Mouse (Mus musculus) lung, postnatal 0 days (tissue): ENCODE measurements around the gene Trappc6b. TPM values are rescaled to one million over a fixed set of nuclear protein-coding genes. Genes with fewer than 3 reads are reported as not detected.

Source experiments
- ATAC-seq: fragments of 200-750 bp; cut with Nextera tagmentation; 2 replicates; pipeline ENCODE4 v1.8.0; 2017; ENCODE audit warnings: moderate library complexity
- DNase-seq: peaks from one replicate; pipeline ENCODE4 v3.0.0-alpha.2; 2016; ENCODE audit warnings: low spot score
- H3K27ac ChIP-seq: fragments of 300-500 bp; sonication (generic); 2 replicates; pipeline ENCODE4 v1.5.1; 2014; ENCODE audit warnings: antibody characterized with exemption, mild to moderate bottlenecking, low read length, mixed read lengths
- H3K27me3 ChIP-seq: fragments of 300-500 bp; sonication (generic); replicated peaks from 2 replicates; pipeline ENCODE4 v1.6.1; 2014; ENCODE audit warnings: low read length, mixed read lengths; ENCODE audit not compliant: insufficient read depth
- H3K36me3 ChIP-seq: fragments of 300-500 bp; sonication (generic); 2 replicates; pipeline ENCODE4 v1.6.1; 2014; ENCODE audit warnings: low read length, mixed read lengths; ENCODE audit not compliant: insufficient read depth
- H3K4me1 ChIP-seq: fragments of 300-500 bp; sonication (generic); 2 replicates; pipeline ENCODE4 v1.6.1; 2014; ENCODE audit warnings: antibody characterized with exemption, low read depth, low read length, mixed read lengths; ENCODE audit not compliant: insufficient read depth
- H3K4me2 ChIP-seq: fragments of 300-500 bp; sonication (generic); replicated peaks from 2 replicates; pipeline ENCODE4 v1.6.1; 2014; ENCODE audit warnings: low read depth, mild to moderate bottlenecking, low read length, moderate library complexity, mixed read lengths
- H3K4me3 ChIP-seq: fragments of 300-500 bp; sonication (generic); 2 replicates; pipeline ENCODE4 v1.5.1; 2014; ENCODE audit warnings: low read depth, low read length
- H3K9ac ChIP-seq: fragments of 300-500 bp; sonication (generic); replicated peaks from 2 replicates; pipeline ENCODE4 v1.6.1; 2014; ENCODE audit warnings: low read depth, mild to moderate bottlenecking
- H3K9me3 ChIP-seq: fragments of 300-500 bp; sonication (generic); 2 replicates; pipeline ENCODE4 v1.6.1; 2016; ENCODE audit warnings: low read length, mixed read lengths
- CTCF ChIP-seq: IDR thresholded peaks from 2 replicates; pipeline ENCODE4 v1.5.1; 2016; ENCODE audit warnings: antibody characterized with exemption, mild to moderate bottlenecking
- EP300 ChIP-seq: IDR thresholded peaks from 2 replicates; pipeline ENCODE4 v1.6.1; 2016; ENCODE audit warnings: antibody characterized with exemption, mild to moderate bottlenecking, control low read depth
- WGBS: fragments of 180-500 bp; shearing (Covaris S2); extraction: QIAGEN DNeasy Blood & Tissue Kit; methylation state at CpG from one replicate; pipeline ENCODE4 v1.1.7; 2014; 5-methylcytosine and 5-hydroxymethylcytosine counted together
- polyA plus RNA-seq: library from polyadenylated mRNA; unstranded; fragments of >200 nt; fragmentation: Nextera tagmentation; extraction: Ambion mirVana; gene quantifications from 2 replicates; pipeline ENCODE4 v1.2.1, GENCODE M21; 2015

The Trappc6b gene
- polyA plus RNA-seq = 139 and 143 TPM in 2 replicates

- Histone ChIP-seq H3K27ac (peak within 1 kb of the TSS; percentile 96), H3K9ac (peak within 1 kb of the TSS; percentile 87), H3K4me2 (peak within 1 kb of the TSS; percentile 61), H3K36me3 (peaks cover 4% of the 10 kb centered on the region; the same call in 1 of the 2 replicates), H3K9me3 (no peaks in the 10 kb centered on the region), H3K27me3 (no peaks in the 10 kb centered on the region), H3K4me1 (peaks cover 5% of the 10 kb centered on the region; the same call in 1 of the 2 replicates), H3K4me3 (peak within 1 kb of the TSS; percentile 70)
- WGBS = under 1% methylated on average over 47 of the region's 49 CpGs
- TF ChIP-seq EP300 (no peak), CTCF (peak; percentile 44)
- ATAC-seq (peak; percentile 99), DNase-seq (peak; percentile 91)
Observed at GRCm38 (mm10) chr12:59060993-59061595, at the start of gene Trappc6b. Trappc6b (minus strand) TSS chr12:59061472.

- no peaks in the 10 kb centered on the region for H3K4me1 ChIP-seq
- no peak overlapping the region for H3K9ac ChIP-seq
- WGBS = 80% methylated on average over 4 of the region's 4 CpGs
- DNase-seq = no peak
- no peaks in the 10 kb centered on the region for H3K36me3 ChIP-seq
- H3K27me3 ChIP-seq = no peaks in the 10 kb centered on the region
- no peak for ATAC-seq
- no peaks in the 10 kb centered on the region for H3K9me3 ChIP-seq
- no peak for TF ChIP-seq EP300
- TF ChIP-seq CTCF = no peak
- H3K4me3 ChIP-seq = no peak overlapping the region
- no peak overlapping the region for H3K27ac ChIP-seq
- H3K4me2 ChIP-seq = no peak overlapping the region
Observed at GRCm38 (mm10) chr12:59107926-59108325, 46.7 kb upstream of the Trappc6b start.

GRCm38 (mm10) chr12:59106491-59106890, 45.2 kb upstream of the Trappc6b start:
- no peaks in the 10 kb centered on the region for H3K4me1 ChIP-seq
- H3K4me2 ChIP-seq = no peak overlapping the region
- H3K36me3 ChIP-seq = no peaks in the 10 kb centered on the region
- H3K9ac ChIP-seq = no peak overlapping the region
- DNase-seq (no peak), ATAC-seq (no peak)
- TF ChIP-seq EP300 (no peak), CTCF (no peak)
- H3K27ac ChIP-seq = no peak overlapping the region
- H3K27me3 ChIP-seq = no peaks in the 10 kb centered on the region
- no peaks in the 10 kb centered on the region for H3K9me3 ChIP-seq
- 89% methylated on average over 5 of the region's 5 CpGs for WGBS
- no peak overlapping the region for H3K4me3 ChIP-seq

- H3K27ac ChIP-seq = no peak overlapping the region
- H3K4me3 ChIP-seq = no peak overlapping the region
- H3K4me1 ChIP-seq = no peaks in the 10 kb centered on the region
- H3K36me3 ChIP-seq = no peaks in the 10 kb centered on the region
- H3K4me2 ChIP-seq = no peak overlapping the region
- no peaks in the 10 kb centered on the region for H3K9me3 ChIP-seq
- H3K9ac ChIP-seq = no peak overlapping the region
- TF ChIP-seq CTCF = no peak
- TF ChIP-seq EP300 = no peak
- WGBS = 70% methylated on average over 6 of the region's 6 CpGs
- H3K27me3 ChIP-seq = no peaks in the 10 kb centered on the region
- DNase-seq (no peak), ATAC-seq (no peak)
Observed at GRCm38 (mm10) chr12:59105914-59106313, 44.6 kb upstream of the Trappc6b start.

GRCm38 (mm10) chr12:59104771-59105170, 43.5 kb upstream of the Trappc6b start:
- 69% methylated on average over 5 of the region's 5 CpGs for WGBS
- H3K4me1 ChIP-seq = no peaks in the 10 kb centered on the region
- H3K9ac ChIP-seq = no peak overlapping the region
- no peaks in the 10 kb centered on the region for H3K9me3 ChIP-seq
- ATAC-seq (no peak), DNase-seq (no peak)
- no peak overlapping the region for H3K27ac ChIP-seq
- H3K36me3 ChIP-seq = no peaks in the 10 kb centered on the region
- H3K27me3 ChIP-seq = no peaks in the 10 kb centered on the region
- no peak for TF ChIP-seq EP300
- no peak for TF ChIP-seq CTCF
- no peak overlapping the region for H3K4me2 ChIP-seq
- no peak overlapping the region for H3K4me3 ChIP-seq

GRCm38 (mm10) chr12:59095104-59096025, 34.1 kb upstream of the Trappc6b start, which contains the start of gene Mia2:
Mia2 (plus strand) TSS chr12:59095799.
- ATAC-seq = peak; percentile 69
- H3K27ac ChIP-seq = peak within 1 kb of the TSS; percentile 70
- no peaks in the 10 kb centered on the region for H3K36me3 ChIP-seq
- H3K4me3 ChIP-seq = peak within 1 kb of the TSS; percentile 36
- peak within 1 kb of the TSS; percentile 8; the same call in 1 of the 2 replicates for H3K9ac ChIP-seq
- H3K9me3 ChIP-seq = no peaks in the 10 kb centered on the region
- no peaks in the 10 kb centered on the region for H3K27me3 ChIP-seq
- TF ChIP-seq EP300 (0 out of 2 replicates have a peak, but pooled peaks have one; percentile 16), CTCF (no peak)
- DNase-seq = peak; percentile 59
- WGBS = 56% methylated on average over 19 of the region's 19 CpGs
- H3K4me1 ChIP-seq = no peaks in the 10 kb centered on the region
- peak within 1 kb of the TSS; percentile 33 for H3K4me2 ChIP-seq
